In the genomic region with DNA sequence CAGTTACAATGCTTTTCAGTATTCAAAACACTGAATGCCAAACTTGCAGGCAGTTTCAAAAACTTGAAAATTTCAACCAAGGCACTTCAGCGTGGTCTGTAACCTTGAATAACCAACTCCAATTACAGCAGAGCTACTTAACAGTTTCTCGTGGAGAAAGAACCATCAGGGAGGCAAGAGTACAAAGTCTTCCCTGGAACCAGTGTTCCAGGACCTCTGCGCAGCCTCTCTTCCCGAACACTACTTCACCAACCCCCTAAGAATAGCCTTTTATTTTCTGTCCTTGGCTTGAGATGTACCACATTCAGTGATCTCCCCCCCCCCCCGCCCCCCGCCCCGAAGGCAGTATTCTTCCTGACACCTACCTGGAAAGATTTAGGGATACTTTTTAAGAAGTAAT, we compare ENCODE assay signal across 8 mouse cellular contexts. TPM values are rescaled to one million over a fixed set of nuclear protein-coding genes. Genes with fewer than 3 reads are reported as not detected.
A peak's percentile ranks its signal among the peaks of the same experiment; 100 is the strongest.
DNase-seq lines count a peak whose midpoint lies in the region; ATAC-seq lines count a peak whose summit lies in the region.

No protein-coding gene starts in this region.

- ATAC-seq in heart, embryonic 12.5 days (ENCODE audit: insufficient number of reproducible peaks, low FRiP score), result no peak
- no peak for ATAC-seq in forebrain, embryonic 12.5 days (ENCODE audit: low FRiP score)
- no peak for ATAC-seq in neural tube, embryonic 11.5 days (ENCODE audit: insufficient read depth, low FRiP score, low TSS enrichment)

- H3K9me3 ChIP-seq in heart, embryonic 12.5 days (replicated peaks), result no peaks in the 10 kb centered on the region
- no peaks in the 10 kb centered on the region for H3K9me3 ChIP-seq in forebrain, embryonic 12.5 days
- no peaks in the 10 kb centered on the region for H3K9me3 ChIP-seq in neural tube, embryonic 11.5 days (ENCODE audit: control insufficient read depth, low read length)

- 6% methylated on average over 7 of the region's 7 CpGs for WGBS in heart, embryonic 12.5 days
- under 1% methylated on average over 7 of the region's 7 CpGs for WGBS in forebrain, embryonic 12.5 days
- WGBS in neural tube, embryonic 11.5 days, result 9% methylated on average over 7 of the region's 7 CpGs

- DNase-seq in heart, postnatal 14 days, result no peak
- DNase-seq in kidney, postnatal 14 days, result peak; percentile 35
- no peak for DNase-seq in neural tube, embryonic 11.5 days (ENCODE audit: low spot score)
- no peak for DNase-seq in ovary, postnatal 36 days (ENCODE audit: low spot score)
- no peak for DNase-seq in urinary bladder, adult 2 months (ENCODE audit: low spot score)
- DNase-seq in spleen, postnatal 14 days (ENCODE audit: low spot score in 2 of 2), result no peak

- 0 out of 2 replicates have a peak overlapping the region, but pooled peaks have one; percentile 91 for H3K27ac ChIP-seq in heart, embryonic 12.5 days (ENCODE audit: poor library complexity, severe bottlenecking)
- H3K27ac ChIP-seq in forebrain, embryonic 12.5 days, result no peak overlapping the region
- no peak overlapping the region for H3K27ac ChIP-seq in neural tube, embryonic 11.5 days (ENCODE audit: low read depth, low read length)

- H3K27me3 ChIP-seq in heart, embryonic 12.5 days (replicated peaks), result no peaks in the 10 kb centered on the region
- no peaks in the 10 kb centered on the region for H3K27me3 ChIP-seq in forebrain, embryonic 12.5 days
- no peaks in the 10 kb centered on the region for H3K27me3 ChIP-seq in neural tube, embryonic 11.5 days (ENCODE audit: control insufficient read depth, insufficient read depth, low read length)

- peaks cover 22% of the 10 kb centered on the region for H3K4me1 ChIP-seq in heart, embryonic 12.5 days (replicated peaks)
- H3K4me1 ChIP-seq in forebrain, embryonic 12.5 days, result peaks cover 29% of the 10 kb centered on the region
- H3K4me1 ChIP-seq in neural tube, embryonic 11.5 days (ENCODE audit: control insufficient read depth, insufficient read depth, low read length), result peaks cover 16% of the 10 kb centered on the region

- intact Hi-C loops in heart, postnatal 14 days (cut with DNase I), result loop anchor here (5.0 kb wide), 1 partner anchor 110 kb away; the partner anchor contains the start of gene Rps13

- peak overlapping the region; percentile 94 for H3K9ac ChIP-seq in heart, embryonic 12.5 days
- H3K9ac ChIP-seq in forebrain, embryonic 12.5 days, result peak overlapping the region; percentile 94
- peak overlapping the region; percentile 5 for H3K9ac ChIP-seq in neural tube, embryonic 11.5 days (ENCODE audit: low read length)

- 0 out of 2 replicates have a peak, but pooled peaks cover 5% of the 10 kb centered on the region for H3K36me3 ChIP-seq in heart, embryonic 12.5 days
- H3K36me3 ChIP-seq in forebrain, embryonic 12.5 days (replicated peaks), result peaks cover 6% of the 10 kb centered on the region; the same call in 1 of the 2 replicates
- no peaks in the 10 kb centered on the region for H3K36me3 ChIP-seq in neural tube, embryonic 11.5 days (ENCODE audit: control insufficient read depth, insufficient read depth, low read length)

- peak overlapping the region; percentile 89 for H3K4me3 ChIP-seq in heart, embryonic 12.5 days
- peak overlapping the region; percentile 94 for H3K4me3 ChIP-seq in forebrain, embryonic 12.5 days (replicated peaks)
- H3K4me3 ChIP-seq in neural tube, embryonic 11.5 days (ENCODE audit: low read depth, low read length), result peak overlapping the region; percentile 91

- H3K4me2 ChIP-seq in heart, embryonic 12.5 days, result peak overlapping the region; percentile 90
- H3K4me2 ChIP-seq in forebrain, embryonic 12.5 days, result peak overlapping the region; percentile 73
- peak overlapping the region; percentile 83 for H3K4me2 ChIP-seq in neural tube, embryonic 11.5 days (ENCODE audit: low read depth)

RNA-seq across cellular contexts. Expression of gene Pik3c2a, which starts 1.0 kb away (rescaled TPM):
- polyA plus RNA-seq in heart, embryonic 12.5 days (2016; fragmentation: Nextera tagmentation; extraction: Ambion mirVana), result 20.5 and 26.3 TPM in 2 replicates
- 10 to 100 TPM; 23.4 to 25.9 TPM for total RNA-seq in heart, postnatal 14 days (2021)
- 26.6 and 32.4 TPM in 2 replicates for polyA plus RNA-seq in forebrain, embryonic 12.5 days (2016; fragmentation: Nextera tagmentation; extraction: Ambion mirVana)
- polyA plus RNA-seq in neural tube, embryonic 11.5 days (2014; fragmentation: Nextera tagmentation; extraction: Ambion mirVana), result 24.2 and 25.5 TPM in 2 replicates
- 18.5 and 20.0 TPM in 2 replicates for polyA plus RNA-seq in urinary bladder, adult 2 months (2012; rRNA removed)

Comparison
In these comparisons a context has a peak if more than half of its experiments do, and no peak if none do; other contexts are left out.
1. H3K9ac ChIP-seq: peak in every context shown above with its lines; median percentile 94 in heart, embryonic 12.5 days; 94 in forebrain, embryonic 12.5 days; 5 in neural tube, embryonic 11.5 days.